Mouse (Mus musculus) bone marrow macrophage, adult 2 months (primary cell): ENCODE data around the gene Mknk2.

Experiments
- CTCF ChIP-seq: IDR thresholded peaks from 2 replicates; pipeline ENCODE4 v1.5.1; 2012; ENCODE audit warnings: low read depth, mild to moderate bottlenecking, low read length, moderate library complexity
- POLR2A ChIP-seq: IDR thresholded peaks from 2 replicates; pipeline ENCODE4 v1.6.1; 2012; ENCODE audit warnings: mild to moderate bottlenecking, low read depth, low read length, borderline replicate concordance

- TF ChIP-seq CTCF (no peak), POLR2A (no peak)
Observed at GRCm38 (mm10) chr10:80697812-80698211, 19.9 kb upstream of the Mknk2 start.
